Mouse (Mus musculus) small intestine, adult 2 months (tissue): ENCODE results near the gene P2ry14.

Experiments used
- CTCF ChIP-seq: fragments of 200-500 bp; IDR thresholded peaks from 2 replicates; pipeline ENCODE4 v1.5.1; 2012; ENCODE audit warnings: low read depth, mild to moderate bottlenecking, control low read depth, inconsistent platforms, low read length, moderate library complexity, mixed read lengths; ENCODE audit not compliant: insufficient replicate concordance, insufficient read length; ENCODE audit errors: extremely low read depth
- POLR2A ChIP-seq: fragments of 200-500 bp; IDR thresholded peaks from 2 replicates; pipeline ENCODE4 v1.6.1; 2012; ENCODE audit warnings: low read depth, mild to moderate bottlenecking, control low read depth, inconsistent platforms, low read length, moderate library complexity

DNA sequence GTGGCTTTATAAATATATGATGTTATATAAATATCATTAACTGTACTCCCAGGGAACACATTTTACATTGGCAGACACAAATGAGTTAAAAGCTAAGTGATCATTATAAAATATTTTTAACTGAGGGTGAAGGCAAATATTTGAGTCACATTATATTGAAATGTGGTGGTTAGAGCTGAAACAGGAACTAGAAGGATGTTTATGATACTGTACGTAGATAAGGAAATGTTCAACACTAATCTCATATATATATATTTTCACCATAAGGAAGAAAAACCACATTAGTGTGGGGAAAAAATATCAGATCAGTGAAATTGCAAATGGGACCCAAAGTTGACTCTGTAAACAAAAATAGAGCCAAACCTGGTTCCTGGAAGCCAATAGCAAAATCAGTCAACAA, 7.0 kb upstream of the P2ry14 start:
- no peak for TF ChIP-seq CTCF
- TF ChIP-seq POLR2A = no peak
